Mouse (Mus musculus): ENCODE measurements around the gene Lin28b.

The Lin28b gene

DNA sequence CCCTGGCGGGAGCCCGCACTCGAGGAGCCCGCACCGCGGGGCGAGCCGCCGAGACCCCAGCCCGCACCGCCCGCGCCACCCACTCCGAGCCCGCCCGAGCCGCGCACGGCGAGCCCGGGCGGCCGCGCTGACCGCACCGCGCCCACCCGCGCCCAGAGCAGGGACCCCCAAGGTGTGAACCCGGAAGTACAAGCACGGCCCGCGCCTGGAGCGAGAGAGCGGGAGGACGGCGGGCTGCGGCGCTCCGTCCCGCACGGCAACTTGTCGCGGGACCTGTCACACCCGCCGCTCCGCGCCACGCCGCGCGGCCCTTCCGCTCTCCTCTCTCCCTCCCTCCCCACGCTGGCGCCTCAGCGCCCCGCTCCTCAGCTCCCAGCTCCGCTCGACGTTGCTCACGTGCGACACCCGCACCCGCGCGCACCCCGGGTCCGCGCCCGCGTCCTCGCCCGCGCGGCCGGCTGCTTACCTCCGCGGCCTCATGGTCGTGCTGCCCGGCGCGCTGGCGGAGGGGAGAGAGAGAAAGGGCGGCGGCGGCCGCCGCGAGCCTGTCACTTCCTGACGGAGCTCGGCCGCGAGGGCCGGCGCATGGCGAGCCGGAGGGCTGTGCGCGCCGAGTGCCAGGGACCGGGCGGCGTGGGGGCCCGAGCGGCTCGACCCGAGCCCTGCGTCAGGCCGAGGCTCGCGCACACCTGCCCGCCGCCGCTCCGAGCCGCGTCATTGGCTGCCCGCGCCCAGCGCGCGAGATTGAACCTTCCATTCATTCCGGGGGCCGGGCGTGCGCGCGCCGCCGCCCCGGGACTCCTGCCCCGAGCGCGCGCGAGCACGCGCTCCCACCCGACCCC is at the start of gene Lin28b:
Gene Lin28b, minus strand, starts transcription at position 635 of the 842 bp plus-strand sequence.
- no peak for DNase-seq (ENCODE audit: low read depth, low spot score)

DNA sequence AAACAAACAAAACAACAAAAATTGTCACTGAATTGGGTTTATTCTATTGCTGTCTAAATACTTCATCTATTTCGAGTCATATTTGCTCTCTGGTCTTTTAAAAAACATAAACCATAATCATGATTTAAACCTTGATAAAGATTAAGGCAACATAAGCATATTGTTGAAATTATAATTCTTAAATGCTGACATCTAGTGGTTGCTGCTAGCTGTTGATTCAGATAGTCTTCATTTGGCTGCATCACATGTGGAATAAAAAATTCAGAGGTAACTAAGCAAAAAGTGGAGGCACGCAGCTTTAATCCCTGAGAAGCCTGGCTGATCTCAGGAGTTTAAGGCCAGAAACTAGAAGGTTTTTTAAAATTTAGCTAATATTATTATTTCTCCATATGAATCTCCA is 25.6 kb upstream of the Lin28b start:
- DNase-seq (ENCODE audit: low read depth, low spot score): no peak

DNA sequence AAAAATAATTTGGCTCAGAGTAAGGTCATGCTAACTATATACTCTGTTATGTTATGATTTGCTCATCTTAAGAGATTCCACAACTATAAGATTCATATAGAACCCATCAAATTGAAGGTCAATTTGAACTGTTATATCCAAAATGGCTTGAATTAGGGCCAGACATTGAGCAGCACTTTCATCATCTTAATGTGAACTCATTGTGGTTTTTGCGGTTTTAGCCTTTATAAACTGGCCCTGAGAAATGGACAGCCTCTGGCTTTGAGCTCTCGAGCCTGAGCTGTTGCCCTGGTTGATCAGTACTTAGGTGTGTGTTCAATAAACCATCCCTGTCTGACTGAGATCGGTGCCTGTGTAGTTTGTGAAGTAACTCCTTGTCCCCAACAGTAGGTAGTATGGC is 24.5 kb upstream of the Lin28b start:
- DNase-seq (ENCODE audit: low read depth, low spot score): no peak

DNA sequence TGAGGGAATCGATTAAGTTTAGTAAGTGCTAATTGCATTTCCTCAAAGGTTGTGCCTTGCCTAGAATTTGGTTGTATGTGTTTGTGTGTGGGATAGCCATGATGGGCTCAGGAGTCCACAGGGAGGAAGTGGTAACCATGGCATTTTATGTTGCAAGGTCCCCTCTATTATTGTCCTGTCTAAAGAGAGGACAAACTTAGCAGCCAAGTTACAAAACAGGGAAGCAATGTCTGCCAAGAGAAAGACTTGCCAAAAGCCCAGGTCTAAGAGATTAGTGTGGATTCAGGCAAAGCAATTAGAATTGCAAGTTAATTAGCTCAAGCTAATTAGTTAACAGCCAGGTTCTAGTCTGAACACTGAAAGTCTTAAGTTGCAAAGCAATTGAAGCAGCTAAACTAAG is 14.1 kb upstream of the Lin28b start:
- no peak for DNase-seq (ENCODE audit: low read depth, low spot score)

DNA sequence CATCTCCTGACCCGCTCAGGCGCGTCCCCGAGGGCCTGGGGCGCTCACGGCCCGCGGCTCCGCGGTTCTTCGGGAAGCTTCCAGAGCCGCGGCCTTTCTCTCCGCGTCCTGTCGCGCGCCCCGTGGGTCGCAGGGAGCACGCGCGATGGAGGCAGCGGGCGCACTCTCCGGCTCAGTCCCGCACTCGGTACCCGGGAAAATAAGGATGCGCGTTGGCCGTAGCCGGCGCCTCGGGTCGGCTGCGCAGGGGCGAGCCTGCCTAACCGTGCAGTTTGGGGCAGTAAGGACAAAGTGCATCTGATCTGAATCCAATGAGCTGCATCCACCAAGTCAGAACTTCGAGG is 380 bp upstream of the Lin28b start:
- no peak for DNase-seq (ENCODE audit: low read depth, low spot score)

DNA sequence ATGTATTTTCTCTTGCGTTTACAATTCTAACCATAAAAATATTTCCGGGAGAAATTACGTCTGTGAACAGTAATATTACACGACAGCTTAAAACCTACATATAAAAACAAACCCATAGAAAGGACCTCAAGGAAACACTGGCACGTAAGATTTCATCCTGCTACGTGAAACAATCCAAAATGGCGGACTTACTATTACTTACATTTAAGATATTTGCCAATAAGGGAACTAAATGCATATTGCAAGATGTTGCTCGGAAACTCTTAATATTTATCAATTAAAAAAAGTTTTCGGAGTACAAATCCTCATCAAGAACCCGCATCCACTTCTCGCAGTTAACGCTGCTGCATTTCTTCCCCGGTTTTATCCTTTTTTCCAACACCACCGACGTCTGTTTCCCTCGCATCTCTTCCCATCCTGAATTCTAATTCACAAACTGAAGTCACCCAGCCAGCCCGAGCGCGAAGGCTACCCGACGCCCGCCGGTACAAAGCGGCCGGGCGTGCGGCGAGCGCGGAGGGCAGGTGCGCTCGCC is 902 bp downstream of the Lin28b start:
- DNase-seq (ENCODE audit: low read depth, low spot score): no peak

DNA sequence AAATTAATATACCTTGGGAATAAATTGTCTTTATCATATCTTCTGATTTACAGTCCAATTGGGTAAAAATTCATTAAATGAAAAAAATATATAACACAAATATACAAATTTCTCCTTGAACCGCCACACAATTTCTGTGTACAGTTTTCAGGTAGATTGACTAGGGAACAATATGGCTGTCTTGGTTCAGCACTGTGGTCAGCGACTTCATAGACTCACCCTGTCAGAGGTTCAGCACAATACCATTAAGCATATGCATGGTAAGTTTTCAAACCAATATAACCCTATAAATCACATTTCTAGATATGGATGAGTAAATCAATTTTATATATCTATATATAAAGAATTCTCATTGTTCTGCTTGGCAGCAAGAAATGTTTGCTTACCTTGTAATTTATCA is 3.0 kb downstream of the Lin28b start:
- no peak for DNase-seq (ENCODE audit: low read depth, low spot score)

DNA sequence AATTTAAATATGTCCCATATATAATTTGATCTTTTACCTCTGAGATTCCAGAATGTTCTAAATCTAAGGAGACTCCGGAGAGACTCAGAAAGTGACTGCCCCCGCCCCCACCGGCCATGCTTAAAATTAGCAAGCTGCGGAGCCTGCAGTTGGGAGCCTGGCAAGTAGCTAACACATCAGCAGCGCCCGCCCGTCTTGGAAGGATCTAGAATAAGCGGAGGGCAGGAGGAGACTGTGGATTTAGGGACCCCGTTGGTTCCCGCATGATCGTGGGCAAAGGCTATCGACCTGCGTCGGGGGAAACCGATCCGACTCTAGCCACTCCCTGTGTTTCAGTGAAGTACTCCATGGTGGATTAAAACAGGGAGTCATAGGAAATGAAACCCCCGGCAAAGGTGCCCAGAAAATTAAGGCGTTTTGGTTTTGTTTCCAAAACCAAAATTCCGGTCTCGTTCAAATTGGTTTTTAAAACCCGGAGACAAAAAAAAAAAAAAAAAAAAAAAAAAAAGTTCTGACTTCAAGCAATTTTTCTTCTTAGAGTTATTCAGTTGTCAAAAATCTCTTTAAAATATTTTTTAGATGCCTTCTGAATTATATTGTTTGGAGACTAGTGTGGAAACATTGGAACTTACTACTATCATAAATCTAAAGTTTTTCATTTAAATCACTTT is 12.4 kb downstream of the Lin28b start:
- DNase-seq (ENCODE audit: low read depth, low spot score): no peak

DNA sequence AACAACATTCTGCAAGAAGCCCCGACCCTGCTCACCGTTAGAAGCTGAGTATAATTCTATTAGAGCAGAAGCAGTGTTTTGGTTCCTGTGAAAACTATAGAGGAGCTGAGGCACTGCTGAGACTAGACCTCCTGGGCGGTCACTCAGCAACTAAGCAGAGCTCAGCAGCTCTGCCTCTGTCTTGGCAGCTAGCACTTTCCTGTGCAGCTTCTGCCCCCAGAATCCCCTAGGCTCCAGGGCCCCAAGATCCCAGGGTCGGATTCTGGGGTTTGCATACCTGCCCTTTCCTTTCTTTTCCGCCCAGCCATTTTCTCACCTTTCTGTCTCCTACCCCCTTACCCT is 13.1 kb downstream of the Lin28b start:
- no peak for DNase-seq (ENCODE audit: low read depth, low spot score)

DNA sequence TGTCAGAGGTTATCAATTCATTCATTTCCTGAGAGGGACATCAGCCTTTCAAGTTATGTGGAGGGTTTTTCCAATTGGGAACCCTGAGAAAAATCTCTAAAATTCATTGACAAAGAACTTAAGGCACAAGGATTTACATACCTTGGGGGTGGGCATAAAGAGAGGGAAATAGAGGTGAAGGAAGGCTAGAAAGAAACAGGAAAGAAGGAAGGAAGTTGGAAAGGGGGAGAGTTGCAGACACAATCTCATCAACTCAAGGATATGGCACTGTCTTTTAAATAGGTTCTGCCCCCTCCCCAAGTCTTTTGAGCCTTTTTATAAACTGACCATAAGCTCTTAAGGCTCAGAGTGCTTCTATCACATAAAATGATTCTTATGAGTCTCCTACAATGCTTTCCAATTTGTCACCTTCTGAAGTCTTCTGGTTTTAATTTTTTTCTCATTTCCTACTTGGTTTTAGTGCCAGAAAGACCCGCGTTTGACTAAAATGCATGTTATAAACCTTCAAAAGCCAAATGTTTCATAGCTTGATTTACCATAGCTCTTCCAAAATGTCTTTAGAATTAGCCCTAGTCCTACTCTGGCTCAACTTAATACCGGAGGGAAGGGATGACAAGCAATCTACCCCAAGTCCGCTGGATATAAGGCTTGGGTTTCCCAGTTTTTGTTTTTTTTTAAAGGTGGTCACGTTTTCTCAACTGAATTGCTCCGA is 13.6 kb downstream of the Lin28b start:
- no peak for DNase-seq (ENCODE audit: low read depth, low spot score)

DNA sequence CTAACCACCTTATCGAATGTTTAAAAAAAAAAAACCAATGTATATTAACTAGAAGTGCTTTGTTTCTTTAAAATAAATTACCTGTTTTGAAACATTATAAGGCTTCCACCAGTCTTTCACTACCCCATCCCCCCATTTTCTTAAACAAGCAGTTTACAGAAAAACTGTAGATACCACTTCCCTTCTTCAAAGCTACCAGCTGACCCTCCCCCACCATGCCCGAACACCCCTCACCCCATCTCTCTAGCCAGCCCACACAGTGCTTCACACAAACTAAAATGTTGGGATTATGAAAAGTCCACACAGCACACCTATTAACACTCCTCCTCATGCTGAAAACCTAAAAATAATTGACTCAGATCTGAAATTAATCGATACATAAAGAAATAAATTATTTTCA is 14.9 kb downstream of the Lin28b start:
- DNase-seq (ENCODE audit: low read depth, low spot score): no peak

DNA sequence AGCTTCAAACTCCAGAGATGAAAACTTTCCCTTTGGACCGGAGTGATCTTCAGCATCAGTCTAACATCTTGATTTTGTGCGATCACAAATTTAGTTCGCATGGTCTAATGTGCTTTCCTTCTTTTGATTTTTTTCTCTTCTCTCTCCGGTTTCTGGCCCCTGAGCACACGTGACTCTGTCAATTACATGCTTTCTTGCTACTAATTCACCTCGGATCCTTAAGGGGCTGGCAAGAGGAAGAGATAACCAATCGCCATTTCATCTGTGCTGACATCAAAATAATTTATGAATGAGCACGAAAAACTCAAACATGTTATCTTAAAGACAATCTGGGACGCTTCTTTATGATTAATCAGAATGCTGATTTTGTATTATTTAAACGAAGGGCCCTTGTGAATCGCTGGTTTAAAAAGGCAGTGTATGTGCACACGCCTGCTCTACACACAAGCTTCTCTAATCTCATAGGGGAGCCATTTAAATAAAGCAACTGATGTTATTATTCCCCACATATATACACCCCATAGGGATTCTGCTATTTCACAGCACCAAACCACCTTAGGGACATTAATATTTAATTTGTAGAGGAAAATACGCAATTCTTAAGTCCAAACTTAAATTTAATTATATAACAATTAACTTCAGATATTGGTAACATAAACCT is 16.0 kb downstream of the Lin28b start:
- no peak for DNase-seq (ENCODE audit: low read depth, low spot score)

DNA sequence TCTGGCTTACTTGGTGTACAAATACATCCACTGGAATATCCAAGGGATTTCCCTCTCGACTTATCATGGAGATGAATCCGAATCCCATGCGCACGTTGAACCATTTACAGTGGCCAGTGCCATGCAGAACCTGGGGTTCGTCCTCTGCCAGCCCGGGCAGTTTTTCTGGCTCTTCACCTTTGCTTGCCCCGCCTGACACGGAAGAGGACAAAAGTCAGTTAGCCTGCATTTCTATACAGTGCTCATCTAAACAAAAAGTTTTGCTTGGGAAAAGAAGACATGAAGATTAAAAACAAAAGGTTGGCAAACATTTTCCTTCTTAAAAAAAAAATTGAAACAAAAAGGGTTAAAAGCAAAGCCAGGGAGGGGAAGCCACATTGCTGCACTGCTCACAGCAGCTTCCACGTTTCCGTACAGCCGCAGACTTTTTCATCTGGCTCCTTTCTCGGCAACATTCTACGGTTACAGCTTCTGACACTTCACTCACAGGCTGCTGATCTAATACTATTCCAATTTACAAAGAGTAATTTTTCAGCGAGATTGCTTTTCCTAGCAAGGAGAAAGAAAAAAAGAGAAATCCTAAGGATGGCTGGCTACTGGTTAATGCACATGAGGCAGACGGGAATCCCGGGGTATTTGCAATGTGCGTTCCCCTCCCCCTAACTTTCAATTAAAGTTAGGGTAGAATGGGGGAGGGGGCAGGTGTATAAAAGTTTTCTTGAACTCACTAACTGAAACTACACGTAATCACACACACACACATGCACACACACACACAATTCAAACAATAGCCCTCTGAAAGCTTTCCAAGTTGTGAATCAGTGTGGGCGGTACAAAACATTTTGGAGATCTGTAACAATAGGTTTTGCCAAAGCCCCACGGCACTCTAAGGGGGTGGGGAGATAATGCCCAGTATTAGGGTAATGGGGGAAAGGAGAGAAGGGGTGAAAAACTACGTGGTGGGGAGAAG is 16.9 kb downstream of the Lin28b start:
- DNase-seq (ENCODE audit: low read depth, low spot score): no peak

DNA sequence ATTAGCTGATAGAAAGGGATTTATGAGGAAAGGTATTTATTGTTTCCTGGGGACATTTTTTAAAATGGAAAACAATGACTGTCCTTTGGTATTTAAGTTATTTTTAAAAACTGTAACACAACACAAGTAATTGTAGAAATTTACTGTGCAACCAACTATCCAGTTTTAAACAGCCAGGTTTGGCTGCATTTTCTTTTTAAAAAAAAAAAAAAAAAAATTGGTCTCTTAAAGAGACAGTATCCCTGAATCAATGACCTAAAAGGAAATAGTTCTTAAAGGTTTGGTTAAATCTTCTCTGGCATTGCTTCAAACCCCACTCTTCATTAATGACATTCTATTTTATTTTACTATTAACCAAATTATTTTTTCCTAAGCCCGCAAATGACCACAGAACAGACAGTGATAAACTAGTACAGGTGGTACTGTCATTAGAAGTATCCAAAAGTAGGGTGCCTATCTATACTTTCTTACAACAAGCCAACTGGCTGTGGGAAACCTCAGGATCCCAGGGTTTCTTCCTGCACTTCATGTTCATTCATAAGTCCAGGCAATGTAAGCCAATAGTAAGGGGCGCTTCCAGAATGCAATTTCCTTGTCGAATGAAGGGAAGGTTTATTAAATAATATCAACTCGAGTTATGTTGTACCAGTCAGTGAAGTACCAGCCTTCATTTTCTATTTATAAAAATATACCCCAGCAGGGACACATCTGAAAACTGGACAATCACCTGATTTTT is 17.8 kb downstream of the Lin28b start:
- no peak for DNase-seq (ENCODE audit: low read depth, low spot score)

DNA sequence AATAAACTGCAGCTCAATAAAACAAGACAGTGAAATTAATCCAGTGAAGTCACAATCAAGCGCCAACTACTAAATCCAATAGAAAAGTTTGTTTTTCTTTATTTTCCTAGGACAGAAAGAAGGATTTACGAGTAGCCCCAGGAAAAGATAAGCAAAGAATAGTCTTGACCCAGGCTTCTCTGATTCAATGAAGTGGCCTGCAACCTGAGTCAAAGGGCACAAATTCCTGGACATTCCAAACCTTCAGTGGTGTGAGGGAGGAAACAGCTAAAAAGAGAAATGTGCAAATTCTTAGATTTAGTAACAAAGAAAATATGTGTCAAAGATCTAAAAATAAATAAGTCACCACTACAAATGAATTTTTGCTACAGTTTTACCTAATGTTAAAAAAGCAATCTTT is 27.6 kb downstream of the Lin28b start:
- DNase-seq (ENCODE audit: low read depth, low spot score): no peak

DNA sequence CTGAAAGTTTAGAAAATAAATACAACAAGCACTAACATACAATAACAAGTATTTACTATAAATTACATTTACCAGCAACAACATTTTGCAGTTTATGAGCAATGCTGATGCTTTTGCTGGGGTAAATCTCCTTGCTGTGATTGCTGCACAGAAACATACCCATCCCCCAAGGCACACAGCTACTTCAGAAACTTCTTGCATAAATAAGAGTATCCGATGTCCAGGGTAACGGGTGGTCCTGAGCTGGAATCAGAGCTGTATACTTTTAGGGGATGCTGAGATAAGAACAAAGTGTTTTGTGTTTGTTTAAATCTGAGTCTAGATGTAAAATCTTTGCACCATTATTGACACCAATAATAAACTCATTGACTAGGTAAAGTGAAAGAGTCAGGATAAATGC is 28.1 kb downstream of the Lin28b start:
- DNase-seq (ENCODE audit: low read depth, low spot score): no peak

DNA sequence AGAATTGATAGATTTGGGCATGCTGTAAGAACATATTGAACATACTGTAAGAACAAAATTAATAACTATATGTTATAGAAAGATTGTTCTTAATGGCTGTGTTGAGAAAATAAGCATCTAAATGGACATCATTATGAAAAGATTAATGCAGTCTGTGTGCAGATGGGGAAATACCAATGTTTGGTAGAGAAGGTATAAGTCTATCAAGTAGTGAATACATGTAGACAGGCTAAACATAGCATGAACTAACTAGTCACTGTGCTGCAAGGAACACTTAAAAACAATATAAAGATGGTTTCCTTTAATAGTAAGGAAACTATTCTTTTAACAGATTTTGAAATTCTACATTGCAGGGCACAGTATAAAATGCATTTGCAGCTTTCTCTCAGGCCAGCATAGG is 39.6 kb downstream of the Lin28b start:
- no peak for DNase-seq (ENCODE audit: low read depth, low spot score)

DNA sequence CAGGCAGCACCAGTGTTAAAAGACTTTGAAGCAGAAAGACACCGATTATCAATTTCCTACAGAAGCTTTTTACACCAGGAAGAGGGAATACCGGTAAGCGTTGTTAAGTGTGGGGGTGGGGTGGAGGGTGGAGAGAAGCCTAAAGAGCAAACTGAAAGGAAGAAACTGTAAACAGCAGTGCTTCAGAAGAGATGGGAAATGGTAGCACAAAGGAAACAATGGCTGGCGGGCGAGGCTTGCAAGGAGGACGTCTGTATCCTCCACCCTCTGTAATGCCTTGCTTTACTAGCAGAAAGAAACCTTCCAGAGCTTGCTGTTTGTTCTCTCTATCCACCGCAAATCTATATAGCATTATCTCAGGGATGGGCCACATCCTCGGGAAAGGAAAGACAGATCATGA is 40.0 kb downstream of the Lin28b start:
- no peak for DNase-seq (ENCODE audit: low read depth, low spot score)

DNA sequence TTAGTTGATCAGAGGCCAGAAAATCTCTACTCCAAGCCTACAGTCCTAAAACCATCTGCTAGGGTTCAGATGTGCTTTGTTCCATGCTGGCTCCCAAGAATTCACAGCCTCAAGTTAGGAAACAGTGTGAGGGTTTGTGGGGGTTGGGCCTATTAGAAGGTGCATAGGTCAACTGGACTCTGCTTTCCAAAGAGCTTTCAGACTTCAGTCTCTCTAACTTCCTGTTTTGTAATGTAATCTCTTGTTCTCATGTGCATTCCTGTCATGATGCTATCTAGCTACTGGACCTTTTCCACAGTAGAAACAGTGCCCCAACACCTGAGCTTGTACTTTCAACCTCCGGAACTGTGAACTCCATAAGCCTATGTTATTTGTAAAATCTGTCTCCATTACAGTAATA is 63.8 kb downstream of the Lin28b start:
- DNase-seq (ENCODE audit: low read depth, low spot score): no peak

DNA sequence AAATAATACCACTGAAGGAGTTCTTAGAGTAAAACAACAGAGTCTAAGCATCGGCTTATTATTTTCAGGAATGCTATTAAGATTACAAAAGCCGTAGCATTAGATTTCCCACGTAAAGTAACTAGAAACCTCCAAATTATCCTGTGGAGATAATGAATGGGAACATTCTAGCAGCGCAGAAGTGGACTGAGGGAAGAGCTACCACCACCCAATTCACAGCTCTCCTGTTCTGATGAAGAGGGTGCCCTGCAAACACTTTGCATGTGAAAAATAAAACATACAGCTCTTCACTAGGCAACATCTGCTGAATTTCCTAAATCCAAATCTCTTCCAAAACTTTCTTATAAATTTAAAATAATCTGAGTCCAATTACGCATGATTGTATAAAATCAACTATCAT is 74.1 kb downstream of the Lin28b start:
- DNase-seq (ENCODE audit: low read depth, low spot score): no peak
